Mouse (Mus musculus): ENCODE measurements around the gene Gm11554. TPM values are rescaled to one million over a fixed set of nuclear protein-coding genes. Genes with fewer than 3 reads are reported as not detected.
"Not testable (repeated sequence)": the region's sequence is repeated elsewhere in the genome, so short reads cannot be mapped to it uniquely, and the experiment has no call there.

Gene Gm11554
- polyA plus RNA-seq, 1 experiment from 2014 or later: not detected

DNA sequence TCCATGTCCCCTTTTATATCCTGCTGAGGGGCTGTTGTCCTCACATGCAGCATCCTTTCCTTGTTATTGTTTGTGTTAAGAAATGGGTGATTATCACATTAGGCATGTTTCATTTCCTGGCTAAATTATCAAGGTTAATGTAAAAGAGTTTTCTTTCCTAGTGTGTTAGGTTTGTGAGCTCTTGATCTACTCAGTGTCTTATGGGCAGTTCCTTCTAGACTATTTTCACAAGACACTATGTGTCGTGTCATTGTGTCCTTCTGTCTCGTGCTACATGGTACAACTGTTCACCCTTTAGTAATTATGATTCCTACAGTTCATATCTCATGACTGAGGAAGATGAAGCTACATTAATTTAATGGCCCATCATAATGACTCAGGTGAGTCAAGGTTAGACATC lies 10.9 kb downstream of the Gm11554 start, which contains the start of gene Gm11596:
Gene Gm11596 (minus strand): TSS at position 101 of the 400 bp plus-strand sequence.
- Histone ChIP-seq H3K4me2 (ENCODE audit: low read length) (no peak within 1 kb of the TSS), H3K27ac (replicated peaks in 1 of 2; ENCODE audit: control insufficient read depth in 1 of 2, insufficient read depth in 1 of 2, low read depth in 2 of 2, low read length in 2 of 2) (no peak within 1 kb of the TSS), H3K4me3 (ENCODE audit: control insufficient read depth in 1 of 2, insufficient read depth in 1 of 2, low read depth in 1 of 2, low read length in 2 of 2) (no peak within 1 kb of the TSS), H3K4me1 (ENCODE audit: control insufficient read depth in 2 of 2, insufficient read depth in 2 of 2, low read length in 2 of 2) (no peaks in the 10 kb centered on the region), H3K27me3 (ENCODE audit: control insufficient read depth, insufficient read depth, low read length) (no peaks in the 10 kb centered on the region), H3K9ac (ENCODE audit: low read length) (no peak within 1 kb of the TSS), H3K9me3 (ENCODE audit: control insufficient read depth, low read length) (no peaks in the 10 kb centered on the region), H3K36me3 (ENCODE audit: control insufficient read depth, insufficient read depth, low read length) (no peaks in the 10 kb centered on the region)
- WGBS: 67% methylated on average over 2 of the region's 2 CpGs
- no peak for ATAC-seq (ENCODE audit: insufficient number of reproducible peaks, insufficient read depth, low FRiP score, low read depth)

DNA sequence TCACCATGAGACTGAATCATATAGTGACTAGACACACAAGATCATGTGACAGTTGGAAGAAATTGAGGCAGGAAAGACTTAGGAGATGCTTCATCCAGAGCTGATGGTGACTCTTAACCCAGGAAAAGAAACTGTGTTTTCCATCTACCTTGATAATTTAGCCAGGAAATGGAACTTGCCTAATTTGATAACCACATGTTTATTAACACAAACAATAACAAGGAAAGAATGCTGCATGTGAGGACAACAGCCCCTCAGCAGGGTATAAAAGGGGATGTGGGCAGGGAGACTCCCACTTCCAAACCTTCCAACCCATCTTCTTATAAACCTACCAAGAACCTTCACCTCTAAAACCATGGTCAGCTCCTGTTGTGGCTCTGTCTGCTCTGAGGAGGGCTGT lies 19.3 kb downstream of the Gm11554 start, which contains the start of gene Krtap4-9:
Gene Krtap4-9 (plus strand): TSS at position 301 of the 400 bp plus-strand sequence.
- not testable (repeated sequence) for H3K4me1 ChIP-seq (ENCODE audit: control insufficient read depth in 2 of 2, insufficient read depth in 2 of 2, low read length in 2 of 2); H3K9me3 ChIP-seq (ENCODE audit: control insufficient read depth, low read length); H3K36me3 ChIP-seq (ENCODE audit: control insufficient read depth, insufficient read depth, low read length); H3K4me3 ChIP-seq (ENCODE audit: control insufficient read depth in 1 of 2, insufficient read depth in 1 of 2, low read depth in 1 of 2, low read length in 2 of 2); H3K27me3 ChIP-seq (ENCODE audit: control insufficient read depth, insufficient read depth, low read length); ATAC-seq (ENCODE audit: insufficient number of reproducible peaks, insufficient read depth, low FRiP score, low read depth); H3K9ac ChIP-seq (ENCODE audit: low read length); H3K27ac ChIP-seq (replicated peaks in 1 of 2; ENCODE audit: control insufficient read depth in 1 of 2, insufficient read depth in 1 of 2, low read depth in 2 of 2, low read length in 2 of 2); H3K4me2 ChIP-seq (ENCODE audit: low read length)

DNA sequence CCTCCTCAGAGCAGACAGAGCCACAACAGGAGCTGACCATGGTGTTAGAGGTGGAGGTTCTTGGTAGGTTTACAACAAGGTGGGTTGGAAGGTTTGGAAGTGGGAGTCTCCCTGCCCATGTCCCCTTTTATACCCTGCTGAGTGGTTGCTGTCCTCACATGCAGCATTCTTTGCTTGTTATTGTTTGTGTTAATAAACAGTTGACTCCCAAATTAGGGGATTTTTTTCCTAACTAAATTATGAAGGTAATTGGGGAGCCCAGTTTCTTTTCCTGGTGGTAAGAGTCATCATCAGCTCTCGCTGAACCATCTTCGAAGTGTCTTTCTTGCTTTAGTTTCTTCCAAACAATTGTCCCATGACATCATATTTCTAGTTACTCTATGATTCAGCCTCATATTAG lies 23.6 kb downstream of the Gm11554 start, which contains the start of gene Krtap4-8:
Gene Krtap4-8 (minus strand): TSS at position 101 of the 400 bp plus-strand sequence.
- no peak within 1 kb of the TSS for H3K4me3 ChIP-seq (ENCODE audit: control insufficient read depth in 1 of 2, insufficient read depth in 1 of 2, low read depth in 1 of 2, low read length in 2 of 2)
- no peaks in the 10 kb centered on the region for H3K36me3 ChIP-seq (ENCODE audit: control insufficient read depth, insufficient read depth, low read length)
- H3K4me2 ChIP-seq (ENCODE audit: low read length): no peak within 1 kb of the TSS
- WGBS: 87% methylated on average over 2 of the region's 2 CpGs
- no peaks in the 10 kb centered on the region for H3K9me3 ChIP-seq (ENCODE audit: control insufficient read depth, low read length)
- H3K27me3 ChIP-seq (ENCODE audit: control insufficient read depth, insufficient read depth, low read length): no peaks in the 10 kb centered on the region
- H3K9ac ChIP-seq (ENCODE audit: low read length): no peak within 1 kb of the TSS
- H3K27ac ChIP-seq (replicated peaks in 1 of 2; ENCODE audit: control insufficient read depth in 1 of 2, insufficient read depth in 1 of 2, low read depth in 2 of 2, low read length in 2 of 2): no peak within 1 kb of the TSS
- no peak for ATAC-seq (ENCODE audit: insufficient number of reproducible peaks, insufficient read depth, low FRiP score, low read depth)
- no peaks in the 10 kb centered on the region for H3K4me1 ChIP-seq (ENCODE audit: control insufficient read depth in 2 of 2, insufficient read depth in 2 of 2, low read length in 2 of 2)

DNA sequence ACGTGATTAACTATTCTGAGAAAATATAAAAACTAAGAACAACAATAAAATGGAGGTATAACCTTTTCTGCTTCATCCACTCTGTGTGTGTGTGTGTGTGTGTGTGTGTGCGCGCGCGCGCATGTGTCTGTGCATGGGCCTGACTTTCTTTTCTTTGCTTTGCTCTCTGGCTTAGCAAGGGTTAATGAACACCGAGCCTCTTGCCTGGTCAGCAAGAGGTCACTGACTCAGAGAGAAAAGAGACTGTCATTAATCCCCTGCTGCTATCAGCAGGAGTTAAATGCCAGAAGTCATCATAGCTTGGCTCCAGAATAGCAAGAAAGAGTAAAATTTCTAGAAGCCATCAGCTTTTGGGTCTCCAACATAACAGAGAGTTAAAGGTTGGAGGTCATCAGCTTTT lies 25.8 kb downstream of the Gm11554 start:
- 71% methylated on average over 7 of the region's 7 CpGs for WGBS
- H3K4me3 ChIP-seq (ENCODE audit: control insufficient read depth in 1 of 2, insufficient read depth in 1 of 2, low read depth in 1 of 2, low read length in 2 of 2): no peak overlapping the region

DNA sequence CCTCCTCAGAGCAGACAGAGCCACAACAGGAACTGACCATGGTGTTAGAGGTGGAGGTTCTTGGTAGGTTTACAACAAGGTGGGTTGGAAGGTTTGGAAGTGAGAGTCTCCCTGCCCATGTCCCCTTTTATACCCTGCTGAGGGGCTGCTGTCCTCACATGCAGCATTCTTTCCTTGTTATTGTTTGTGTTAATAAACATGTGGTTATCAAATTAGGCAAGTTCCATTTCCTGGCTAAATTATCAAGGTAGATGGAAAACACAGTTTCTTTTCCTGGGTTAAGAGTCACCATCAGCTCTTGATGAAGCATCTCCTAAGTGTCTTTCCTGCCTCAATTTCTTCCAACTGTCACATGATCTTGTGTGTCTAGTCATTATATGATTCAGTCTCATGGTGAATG lies 31.4 kb downstream of the Gm11554 start, which contains the start of gene Gm11595:
Gene Gm11595 (minus strand): TSS at position 101 of the 400 bp plus-strand sequence.
- not testable (repeated sequence) for H3K27me3 ChIP-seq (ENCODE audit: control insufficient read depth, insufficient read depth, low read length); H3K27ac ChIP-seq (replicated peaks in 1 of 2; ENCODE audit: control insufficient read depth in 1 of 2, insufficient read depth in 1 of 2, low read depth in 2 of 2, low read length in 2 of 2); H3K4me1 ChIP-seq (ENCODE audit: control insufficient read depth in 2 of 2, insufficient read depth in 2 of 2, low read length in 2 of 2); H3K4me3 ChIP-seq (ENCODE audit: control insufficient read depth in 1 of 2, insufficient read depth in 1 of 2, low read depth in 1 of 2, low read length in 2 of 2); H3K4me2 ChIP-seq (ENCODE audit: low read length); H3K9ac ChIP-seq (ENCODE audit: low read length); H3K9me3 ChIP-seq (ENCODE audit: control insufficient read depth, low read length); H3K36me3 ChIP-seq (ENCODE audit: control insufficient read depth, insufficient read depth, low read length); ATAC-seq (ENCODE audit: insufficient number of reproducible peaks, insufficient read depth, low FRiP score, low read depth)

More for the DNA sequence above, 25.8 kb downstream of the Gm11554 start:
- no peak overlapping the region for H3K9ac ChIP-seq (ENCODE audit: low read length)
- H3K27me3 ChIP-seq (ENCODE audit: control insufficient read depth, insufficient read depth, low read length): no peaks in the 10 kb centered on the region
- H3K4me1 ChIP-seq (ENCODE audit: control insufficient read depth in 2 of 2, insufficient read depth in 2 of 2, low read length in 2 of 2): no peaks in the 10 kb centered on the region
- no peak for ATAC-seq (ENCODE audit: insufficient number of reproducible peaks, insufficient read depth, low FRiP score, low read depth)
- no peak overlapping the region for H3K4me2 ChIP-seq (ENCODE audit: low read length)
- H3K27ac ChIP-seq (replicated peaks in 1 of 2; ENCODE audit: control insufficient read depth in 1 of 2, insufficient read depth in 1 of 2, low read depth in 2 of 2, low read length in 2 of 2): no peak overlapping the region
- H3K9me3 ChIP-seq (ENCODE audit: control insufficient read depth, low read length): no peaks in the 10 kb centered on the region
- H3K36me3 ChIP-seq (ENCODE audit: control insufficient read depth, insufficient read depth, low read length): no peaks in the 10 kb centered on the region

DNA sequence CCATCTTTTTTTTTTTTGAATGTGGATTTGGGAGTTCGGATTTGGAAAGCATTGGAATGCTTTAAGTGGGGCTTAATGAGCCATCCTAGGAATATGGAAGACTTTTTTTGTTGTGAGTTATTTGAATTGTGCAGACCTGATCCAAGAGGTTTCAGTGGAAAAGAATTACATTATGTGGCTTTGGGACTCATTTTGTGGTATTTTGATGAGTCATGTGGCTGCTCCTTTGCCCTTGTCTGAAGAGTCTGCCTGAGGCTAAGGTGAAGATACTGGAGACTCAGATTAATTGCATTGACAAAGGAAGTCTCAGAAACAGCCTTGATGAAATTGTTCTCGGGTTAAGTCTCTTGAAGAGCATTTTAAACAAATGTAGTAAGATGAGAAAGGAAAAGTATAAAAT lies 35.8 kb downstream of the Gm11554 start:
- 70% methylated on average over 2 of the region's 2 CpGs for WGBS
- no peak overlapping the region for H3K4me3 ChIP-seq (ENCODE audit: control insufficient read depth in 1 of 2, insufficient read depth in 1 of 2, low read depth in 1 of 2, low read length in 2 of 2)
- no peak overlapping the region for H3K9ac ChIP-seq (ENCODE audit: low read length)
- H3K27ac ChIP-seq (replicated peaks in 1 of 2; ENCODE audit: control insufficient read depth in 1 of 2, insufficient read depth in 1 of 2, low read depth in 2 of 2, low read length in 2 of 2): no peak overlapping the region
- H3K9me3 ChIP-seq (ENCODE audit: control insufficient read depth, low read length): no peaks in the 10 kb centered on the region
- H3K4me1 ChIP-seq (ENCODE audit: control insufficient read depth in 2 of 2, insufficient read depth in 2 of 2, low read length in 2 of 2): no peaks in the 10 kb centered on the region
- H3K4me2 ChIP-seq (ENCODE audit: low read length): no peak overlapping the region
- no peaks in the 10 kb centered on the region for H3K36me3 ChIP-seq (ENCODE audit: control insufficient read depth, insufficient read depth, low read length)
- H3K27me3 ChIP-seq (ENCODE audit: control insufficient read depth, insufficient read depth, low read length): no peaks in the 10 kb centered on the region
- no peak for ATAC-seq (ENCODE audit: insufficient number of reproducible peaks, insufficient read depth, low FRiP score, low read depth)

DNA sequence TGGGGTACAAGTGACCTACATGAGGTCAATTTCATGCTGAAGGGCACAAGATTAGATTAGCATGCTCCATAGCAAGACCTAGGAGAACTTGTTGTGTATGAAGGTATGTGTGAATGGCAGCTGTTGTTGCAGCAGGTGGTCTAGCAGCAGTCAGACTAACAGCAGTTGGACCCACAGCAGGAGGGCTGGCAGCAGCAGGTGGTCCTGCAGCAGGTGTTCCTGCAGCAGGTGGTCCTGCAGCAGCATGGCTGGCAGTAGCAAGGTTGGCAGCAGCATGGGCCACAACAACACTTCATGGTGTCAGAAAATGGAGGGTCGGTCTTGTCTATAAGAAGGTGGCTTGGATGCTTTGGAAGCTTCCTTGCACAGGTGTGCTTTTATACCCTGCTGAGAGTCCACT lies 45.4 kb downstream of the Gm11554 start:
- Histone ChIP-seq H3K36me3 (ENCODE audit: control insufficient read depth, insufficient read depth, low read length) (no peaks in the 10 kb centered on the region), H3K9ac (ENCODE audit: low read length) (no peak overlapping the region), H3K27me3 (ENCODE audit: control insufficient read depth, insufficient read depth, low read length) (no peaks in the 10 kb centered on the region), H3K4me3 (ENCODE audit: control insufficient read depth in 1 of 2, insufficient read depth in 1 of 2, low read depth in 1 of 2, low read length in 2 of 2) (no peak overlapping the region), H3K4me1 (ENCODE audit: control insufficient read depth in 2 of 2, insufficient read depth in 2 of 2, low read length in 2 of 2) (no peaks in the 10 kb centered on the region), H3K4me2 (ENCODE audit: low read length) (no peak overlapping the region), H3K9me3 (ENCODE audit: control insufficient read depth, low read length) (no peaks in the 10 kb centered on the region), H3K27ac (replicated peaks in 1 of 2; ENCODE audit: control insufficient read depth in 1 of 2, insufficient read depth in 1 of 2, low read depth in 2 of 2, low read length in 2 of 2) (no peak overlapping the region)
- ATAC-seq (ENCODE audit: insufficient number of reproducible peaks, insufficient read depth, low FRiP score, low read depth): no peak
- WGBS: 89% methylated on average over 1 of the region's 1 CpGs

Data from heart, embryonic 14.5 days (tissue).